Mouse (Mus musculus) embryonic fibroblast, embryonic 13.5 days (primary cell): ENCODE measurements around the gene 4933421I07Rik.

Experiments
- CTCF ChIP-seq: IDR thresholded peaks from 2 replicates; pipeline ENCODE4 v1.5.1; 2011; ENCODE audit warnings: mild to moderate bottlenecking, control low read depth, low read length, moderate library complexity, borderline replicate concordance; ENCODE audit not compliant: insufficient read depth
- POLR2A ChIP-seq: IDR thresholded peaks from 2 replicates; pipeline ENCODE4 v1.6.1; 2011; ENCODE audit warnings: low read depth, mild to moderate bottlenecking, control low read depth, low read length, moderate library complexity

DNA sequence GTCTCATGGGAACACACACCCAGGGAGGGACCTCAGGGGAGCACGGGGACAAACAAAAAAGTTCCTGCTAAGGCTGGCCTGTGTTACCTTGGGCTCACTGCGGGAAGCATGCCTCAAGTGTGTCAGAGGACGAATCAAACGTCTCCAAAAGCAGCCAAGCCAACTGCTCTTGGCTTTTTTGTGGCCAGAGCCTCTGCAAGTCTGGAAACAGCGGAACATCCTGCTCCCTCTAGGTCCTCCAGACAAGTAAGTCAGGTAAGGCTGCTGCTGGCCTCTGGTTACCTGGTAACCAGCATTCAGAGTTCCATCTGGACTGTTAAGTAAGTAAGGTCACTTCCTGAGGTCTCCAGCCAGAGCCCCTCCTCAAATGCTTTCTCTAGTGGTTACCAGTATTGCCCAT lies at the start of gene 4933421I07Rik:
- TF ChIP-seq CTCF (no peak), POLR2A (no peak)
